Mouse (Mus musculus) limb, embryonic 11.5 days (tissue): ENCODE data around the gene Tmed2. TPM values are rescaled to one million over a fixed set of nuclear protein-coding genes. Genes with fewer than 3 reads are reported as not detected.

Source experiments
- ATAC-seq: fragments of 200-750 bp; cut with Nextera tagmentation; 2 replicates; pipeline ENCODE4 v1.8.0; 2017; ENCODE audit warnings: low read depth; ENCODE audit not compliant: insufficient number of reproducible peaks, low FRiP score, low TSS enrichment
- DNase-seq: peaks from one replicate; pipeline ENCODE4 v3.0.0-alpha.2; 2015; ENCODE audit warnings: low spot score
- H3K27ac ChIP-seq: fragments of 300-500 bp; sonication (generic); replicated peaks from 2 replicates; pipeline ENCODE4 v1.5.1; 2014; ENCODE audit warnings: low read depth, mild to moderate bottlenecking, low read length
- H3K27me3 ChIP-seq: fragments of 300-500 bp; sonication (generic); 2 replicates; pipeline ENCODE4 v1.6.1; 2014; ENCODE audit warnings: mild to moderate bottlenecking, low read length, mixed read lengths; ENCODE audit not compliant: control insufficient read depth, insufficient read depth
- H3K36me3 ChIP-seq: fragments of 300-500 bp; sonication (generic); 2 replicates; pipeline ENCODE4 v1.6.1; 2014; ENCODE audit warnings: mild to moderate bottlenecking, low read length, moderate library complexity, mixed read lengths; ENCODE audit not compliant: control insufficient read depth, insufficient read depth
- H3K4me1 ChIP-seq: fragments of 300-500 bp; sonication (generic); 2 replicates; pipeline ENCODE4 v1.6.1; 2014; ENCODE audit warnings: low read length, mixed read lengths; ENCODE audit not compliant: control insufficient read depth, insufficient read depth
- H3K4me2 ChIP-seq: fragments of 300-500 bp; sonication (generic); 2 replicates; pipeline ENCODE4 v1.6.1; 2014; ENCODE audit warnings: low read depth, mild to moderate bottlenecking, moderate library complexity; ENCODE audit not compliant: severe bottlenecking
- H3K4me3 ChIP-seq: fragments of 300-500 bp; sonication (generic); 2 replicates; pipeline ENCODE4 v1.5.1; 2014; ENCODE audit warnings: low read depth, low read length
- H3K9ac ChIP-seq: fragments of 300-500 bp; sonication (generic); 2 replicates; pipeline ENCODE4 v1.6.1; 2014; ENCODE audit warnings: mild to moderate bottlenecking, low read length
- H3K9me3 ChIP-seq: fragments of 300-500 bp; sonication (generic); 2 replicates; pipeline ENCODE4 v1.6.1; 2016; ENCODE audit warnings: low read length; ENCODE audit not compliant: control insufficient read depth
- WGBS: fragments of 180-500 bp; shearing (Covaris S2); extraction: QIAGEN DNeasy Blood & Tissue Kit; methylation state at CpG from one replicate; pipeline ENCODE4 v1.1.7; 2014; 5-methylcytosine and 5-hydroxymethylcytosine counted together
- polyA plus RNA-seq: library from polyadenylated mRNA; unstranded; fragments of >200 nt; fragmentation: Nextera tagmentation; extraction: Ambion mirVana; gene quantifications from 2 replicates; pipeline ENCODE4 v1.2.1, GENCODE M21; 2014

Gene Tmed2
- polyA plus RNA-seq: 501 and 517 TPM in 2 replicates

GRCm38 (mm10) chr5:124540383-124540786 lies at the start of gene Tmed2:
TSS of gene Tmed2 (plus strand) at chr5:124540695.
- H3K4me2 ChIP-seq: peak within 1 kb of the TSS; percentile 72
- ATAC-seq: peak; percentile 91

GRCm38 (mm10) chr5:124491732-124492131 lies 48.8 kb upstream of the Tmed2 start:
- DNase-seq (no peak), ATAC-seq (no peak)
- 88% methylated on average over 4 of the region's 4 CpGs for WGBS
- H3K27me3 ChIP-seq: no peaks in the 10 kb centered on the region
- H3K4me3 ChIP-seq: no peak overlapping the region
- no peaks in the 10 kb centered on the region for H3K9me3 ChIP-seq
- no peak overlapping the region for H3K9ac ChIP-seq
- H3K27ac ChIP-seq: no peak overlapping the region
- no peaks in the 10 kb centered on the region for H3K4me1 ChIP-seq
- H3K36me3 ChIP-seq: peaks cover 3% of the 10 kb centered on the region; the same call in 1 of the 2 replicates
- H3K4me2 ChIP-seq: no peak overlapping the region

More at GRCm38 (mm10) chr5:124540383-124540786, at the start of gene Tmed2:
- WGBS: under 1% methylated on average over 35 of the region's 35 CpGs
- Histone ChIP-seq H3K4me1 (peaks cover 5% of the 10 kb centered on the region; the same call in 1 of the 2 replicates), H3K27me3 (no peaks in the 10 kb centered on the region), H3K9me3 (no peaks in the 10 kb centered on the region), H3K9ac (peak within 1 kb of the TSS; percentile 91), H3K36me3 (peaks cover 14% of the 10 kb centered on the region), H3K27ac (peak within 1 kb of the TSS; percentile 74), H3K4me3 (peak within 1 kb of the TSS; percentile 97)
- peak; percentile 94 for DNase-seq

- WGBS: 80% methylated on average over 4 of the region's 4 CpGs
- Histone ChIP-seq H3K36me3 (peaks cover 3% of the 10 kb centered on the region; the same call in 1 of the 2 replicates), H3K9me3 (no peaks in the 10 kb centered on the region), H3K9ac (no peak overlapping the region), H3K4me3 (no peak overlapping the region), H3K27ac (no peak overlapping the region), H3K4me1 (no peaks in the 10 kb centered on the region), H3K27me3 (no peaks in the 10 kb centered on the region), H3K4me2 (no peak overlapping the region)
- no peak for DNase-seq
- no peak for ATAC-seq
These were observed 47.9 kb upstream of the Tmed2 start for GRCm38 (mm10) chr5:124492618-124493017.

GRCm38 (mm10) chr5:124493455-124493854 lies 47.0 kb upstream of the Tmed2 start:
- 87% methylated on average over 11 of the region's 11 CpGs for WGBS
- no peak for ATAC-seq
- H3K36me3 ChIP-seq: peaks cover 3% of the 10 kb centered on the region; the same call in 1 of the 2 replicates

GRCm38 (mm10) chr5:124495547-124495946 lies 44.9 kb upstream of the Tmed2 start:
- Histone ChIP-seq H3K36me3 (peaks cover 5% of the 10 kb centered on the region; the same call in 1 of the 2 replicates), H3K9me3 (no peaks in the 10 kb centered on the region), H3K27me3 (no peaks in the 10 kb centered on the region), H3K4me2 (no peak overlapping the region), H3K4me1 (no peaks in the 10 kb centered on the region), H3K9ac (no peak overlapping the region), H3K4me3 (no peak overlapping the region), H3K27ac (no peak overlapping the region)
- WGBS: 80% methylated on average over 7 of the region's 7 CpGs
- no peak for DNase-seq
- ATAC-seq: no peak

More at GRCm38 (mm10) chr5:124493455-124493854, 47.0 kb upstream of the Tmed2 start:
- Histone ChIP-seq H3K4me3 (no peak overlapping the region), H3K4me2 (no peak overlapping the region), H3K4me1 (no peaks in the 10 kb centered on the region), H3K27ac (no peak overlapping the region), H3K9me3 (no peaks in the 10 kb centered on the region), H3K9ac (no peak overlapping the region), H3K27me3 (no peaks in the 10 kb centered on the region)
- no peak for DNase-seq

- H3K9me3 ChIP-seq: no peaks in the 10 kb centered on the region
- H3K27me3 ChIP-seq: no peaks in the 10 kb centered on the region
- 79% methylated on average over 15 of the region's 15 CpGs for WGBS
- no peak overlapping the region for H3K27ac ChIP-seq
- H3K4me3 ChIP-seq: no peak overlapping the region
- ATAC-seq (no peak), DNase-seq (no peak)
- no peak overlapping the region for H3K9ac ChIP-seq
- H3K36me3 ChIP-seq: peaks cover 9% of the 10 kb centered on the region; the same call in 1 of the 2 replicates
- H3K4me1 ChIP-seq: no peaks in the 10 kb centered on the region
- H3K4me2 ChIP-seq: no peak overlapping the region
These were observed 43.6 kb upstream of the Tmed2 start for GRCm38 (mm10) chr5:124496614-124497514.

- Histone ChIP-seq H3K36me3 (peaks cover 6% of the 10 kb centered on the region; the same call in 1 of the 2 replicates), H3K9ac (no peak overlapping the region), H3K4me3 (no peak overlapping the region), H3K9me3 (no peaks in the 10 kb centered on the region), H3K4me2 (no peak overlapping the region), H3K27me3 (no peaks in the 10 kb centered on the region), H3K4me1 (no peaks in the 10 kb centered on the region), H3K27ac (no peak overlapping the region)
- ATAC-seq (no peak), DNase-seq (no peak)
- 81% methylated on average over 9 of the region's 9 CpGs for WGBS
These were observed 42.1 kb upstream of the Tmed2 start for GRCm38 (mm10) chr5:124498221-124498876.

- Histone ChIP-seq H3K27me3 (no peaks in the 10 kb centered on the region), H3K4me3 (no peak overlapping the region), H3K27ac (no peak overlapping the region), H3K4me2 (no peak overlapping the region), H3K4me1 (no peaks in the 10 kb centered on the region), H3K36me3 (peaks cover 6% of the 10 kb centered on the region; the same call in 1 of the 2 replicates), H3K9ac (no peak overlapping the region), H3K9me3 (no peaks in the 10 kb centered on the region)
- WGBS: 64% methylated on average over 5 of the region's 5 CpGs
- ATAC-seq (no peak), DNase-seq (no peak)
These were observed 41.5 kb upstream of the Tmed2 start for GRCm38 (mm10) chr5:124499001-124499400.
